Mouse (Mus musculus) lung, embryonic 14.5 days (tissue): ENCODE data around the gene Msi2. TPM values are rescaled to one million over a fixed set of nuclear protein-coding genes. Genes with fewer than 3 reads are reported as not detected.
A peak's percentile ranks its signal among the peaks of the same experiment; 100 is the strongest.

Source experiments
- ATAC-seq: fragments of 200-750 bp; cut with Nextera tagmentation; 2 replicates; pipeline ENCODE4 v1.8.0; 2017; ENCODE audit warnings: mild to moderate bottlenecking, moderate TSS enrichment, moderate library complexity; ENCODE audit not compliant: insufficient read depth
- DNase-seq: peaks from one replicate; pipeline ENCODE4 v3.0.0-alpha.2; 2015
- H3K27ac ChIP-seq: fragments of 300-500 bp; sonication (generic); 2 replicates; pipeline ENCODE4 v1.5.1; 2014; ENCODE audit warnings: low read depth, mild to moderate bottlenecking, moderate library complexity
- H3K27me3 ChIP-seq: fragments of 300-500 bp; sonication (generic); 2 replicates; pipeline ENCODE4 v1.6.1; 2014; ENCODE audit warnings: low read length, control low read depth; ENCODE audit not compliant: insufficient read depth
- H3K36me3 ChIP-seq: fragments of 300-500 bp; sonication (generic); 2 replicates; pipeline ENCODE4 v1.6.1; 2014; ENCODE audit warnings: control low read depth; ENCODE audit not compliant: insufficient read depth
- H3K4me1 ChIP-seq: fragments of 300-500 bp; sonication (generic); 2 replicates; pipeline ENCODE4 v1.6.1; 2014; ENCODE audit warnings: antibody characterized with exemption, control low read depth; ENCODE audit not compliant: insufficient read depth
- H3K4me2 ChIP-seq: fragments of 300-500 bp; sonication (generic); 2 replicates; pipeline ENCODE4 v1.6.1; 2014; ENCODE audit warnings: mild to moderate bottlenecking
- H3K4me3 ChIP-seq: fragments of 300-500 bp; sonication (generic); 2 replicates; pipeline ENCODE4 v1.5.1; 2014; ENCODE audit warnings: low read depth, low read length
- H3K9ac ChIP-seq: fragments of 300-500 bp; sonication (generic); 2 replicates; pipeline ENCODE4 v1.6.1; 2014
- H3K9me3 ChIP-seq: fragments of 300-500 bp; sonication (generic); 2 replicates; pipeline ENCODE4 v1.6.1; 2016; ENCODE audit warnings: low read depth, low read length, control low read depth
- CTCF ChIP-seq: IDR thresholded peaks from 2 replicates; pipeline ENCODE4 v1.5.1; 2016; ENCODE audit warnings: antibody characterized with exemption, low read depth
- WGBS: fragments of 180-500 bp; shearing (Covaris S2); extraction: QIAGEN DNeasy Blood & Tissue Kit; methylation state at CpG from one replicate; pipeline ENCODE4 v1.1.7; 2014; 5-methylcytosine and 5-hydroxymethylcytosine counted together
- polyA plus RNA-seq: library from polyadenylated mRNA; unstranded; fragments of >200 nt; fragmentation: Nextera tagmentation; extraction: Ambion mirVana; gene quantifications from 2 replicates; pipeline ENCODE4 v1.2.1, GENCODE M21; 2014

The Msi2 gene
- polyA plus RNA-seq, 1 experiment from 2014 or later, result 12.7 TPM

DNA sequence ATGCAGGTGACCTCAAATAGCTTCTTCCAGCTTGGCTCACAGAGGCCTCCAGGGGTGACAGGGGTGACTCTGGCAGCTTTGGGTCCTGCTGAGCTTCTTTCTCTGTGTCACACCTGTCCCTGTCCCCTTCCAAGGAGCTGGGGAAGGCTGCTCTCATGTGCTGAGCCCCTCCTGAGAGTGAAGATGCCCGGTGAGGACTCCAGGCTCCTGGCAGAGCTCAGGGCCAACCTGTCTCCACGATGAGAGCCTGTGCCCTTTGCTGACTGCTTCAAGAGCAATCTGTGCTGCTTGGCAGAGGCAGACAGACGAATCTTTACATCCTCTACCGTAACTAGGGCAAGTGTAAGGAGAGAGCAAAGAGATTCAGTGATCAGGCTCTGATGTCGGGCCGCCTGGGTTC lies 407.5 kb downstream of the Msi2 start:
- H3K9ac ChIP-seq, result no peak overlapping the region
- no peak overlapping the region for H3K27ac ChIP-seq
- no peak overlapping the region for H3K4me2 ChIP-seq
- peaks cover 8% of the 10 kb centered on the region; the same call in 1 of the 2 replicates for H3K4me1 ChIP-seq
- H3K27me3 ChIP-seq, result no peaks in the 10 kb centered on the region
- DNase-seq (no peak), ATAC-seq (no peak)
- TF ChIP-seq CTCF, result no peak
- H3K9me3 ChIP-seq, result no peaks in the 10 kb centered on the region
- 74% methylated on average over 6 of the region's 6 CpGs for WGBS
- H3K4me3 ChIP-seq, result no peak overlapping the region
- H3K36me3 ChIP-seq, result no peaks in the 10 kb centered on the region

DNA sequence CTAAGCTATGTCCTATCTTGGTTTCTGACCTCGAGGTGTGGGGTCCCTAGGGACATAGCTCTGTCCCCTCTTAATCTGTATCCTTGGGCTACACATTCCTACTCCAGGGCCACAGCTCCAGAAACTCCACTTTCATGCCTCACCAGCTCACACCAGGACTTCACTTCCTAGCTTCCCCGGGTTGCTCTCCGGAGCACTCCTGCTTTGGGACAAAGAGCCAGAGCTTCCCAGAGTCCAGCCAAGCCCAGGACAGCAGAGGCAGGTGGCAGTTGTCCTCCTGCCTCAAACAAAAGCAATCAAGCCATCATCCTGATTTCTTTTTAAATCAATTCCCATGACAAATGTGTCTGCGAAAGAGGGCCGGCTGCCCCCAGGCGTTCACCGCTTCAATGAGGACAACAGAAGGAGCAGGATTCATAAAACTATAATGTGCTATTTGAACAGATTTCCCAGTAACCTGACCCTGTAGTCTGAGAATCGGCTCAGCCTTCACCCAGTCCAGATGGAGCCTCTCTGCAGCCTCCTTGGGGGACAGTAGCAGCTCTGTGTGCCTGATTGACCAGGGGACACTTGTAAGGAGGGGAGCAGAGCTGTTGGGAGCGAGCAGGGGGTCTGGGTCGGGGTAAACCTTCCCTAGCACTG lies 409.1 kb downstream of the Msi2 start:
- no peak for TF ChIP-seq CTCF
- DNase-seq (no peak), ATAC-seq (no peak)

DNA sequence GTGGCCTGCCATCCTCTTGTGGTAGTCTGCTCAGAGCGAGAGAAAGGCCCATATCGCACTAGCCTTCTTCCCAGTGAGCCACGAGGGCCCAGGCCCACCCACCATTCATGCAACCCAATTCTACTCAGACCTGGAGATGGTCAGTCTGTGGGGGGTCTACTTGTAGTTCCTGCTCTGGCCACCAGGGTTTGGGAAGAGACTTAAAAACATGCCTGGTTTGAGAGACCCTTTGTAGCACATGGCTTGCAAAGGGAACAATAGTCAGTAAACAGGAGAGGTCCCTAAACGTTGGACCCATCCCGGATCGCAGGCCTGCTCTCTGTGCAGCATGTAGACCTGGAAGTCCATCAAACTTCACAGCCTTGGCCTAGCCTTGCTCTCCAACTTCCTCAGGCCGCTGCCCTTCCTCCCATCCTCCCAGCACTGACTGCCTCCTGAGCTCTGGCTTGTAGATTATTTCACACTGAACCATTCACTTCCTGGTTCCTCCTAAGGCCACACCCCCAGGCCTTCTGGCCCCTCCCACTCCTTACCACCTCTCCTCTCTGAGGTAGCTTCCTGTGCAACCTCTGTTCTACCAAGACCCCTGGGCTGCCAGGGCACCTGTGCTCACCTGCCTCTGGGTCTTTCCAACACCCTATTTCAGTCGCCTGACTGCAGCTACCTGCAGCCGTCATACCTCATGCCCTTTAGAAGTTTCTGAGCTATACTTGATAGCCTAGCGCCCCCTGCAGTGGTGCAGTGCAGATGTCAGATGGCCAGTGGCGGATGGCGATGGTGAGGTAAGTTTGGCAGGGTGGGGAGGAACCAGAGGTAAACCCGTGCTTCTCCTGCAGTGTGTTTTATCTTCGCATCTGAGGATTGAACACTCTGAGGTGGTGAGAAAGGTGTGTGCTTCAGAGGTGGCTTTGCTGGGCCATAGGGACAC lies 410.4 kb downstream of the Msi2 start:
- no peak overlapping the region; the same call in 1 of the 2 replicates for H3K27ac ChIP-seq
- no peaks in the 10 kb centered on the region for H3K9me3 ChIP-seq
- no peak for DNase-seq
- H3K27me3 ChIP-seq, result no peaks in the 10 kb centered on the region
- peak; percentile 49 for TF ChIP-seq CTCF
- H3K4me2 ChIP-seq, result no peak overlapping the region
- H3K4me3 ChIP-seq, result no peak overlapping the region
- no peak overlapping the region for H3K9ac ChIP-seq
- 79% methylated on average over 14 of the region's 14 CpGs for WGBS
- ATAC-seq, result no peak
- no peaks in the 10 kb centered on the region for H3K4me1 ChIP-seq
- no peaks in the 10 kb centered on the region for H3K36me3 ChIP-seq

More for the DNA sequence above, 409.1 kb downstream of the Msi2 start:
- H3K4me1 ChIP-seq, result 0 out of 2 replicates have a peak, but pooled peaks cover 3% of the 10 kb centered on the region
- no peaks in the 10 kb centered on the region for H3K36me3 ChIP-seq
- H3K9me3 ChIP-seq, result no peaks in the 10 kb centered on the region
- H3K4me3 ChIP-seq, result no peak overlapping the region
- no peak overlapping the region for H3K27ac ChIP-seq
- H3K27me3 ChIP-seq, result no peaks in the 10 kb centered on the region
- 55% methylated on average over 10 of the region's 10 CpGs for WGBS
- no peak overlapping the region for H3K9ac ChIP-seq
- no peak overlapping the region for H3K4me2 ChIP-seq

DNA sequence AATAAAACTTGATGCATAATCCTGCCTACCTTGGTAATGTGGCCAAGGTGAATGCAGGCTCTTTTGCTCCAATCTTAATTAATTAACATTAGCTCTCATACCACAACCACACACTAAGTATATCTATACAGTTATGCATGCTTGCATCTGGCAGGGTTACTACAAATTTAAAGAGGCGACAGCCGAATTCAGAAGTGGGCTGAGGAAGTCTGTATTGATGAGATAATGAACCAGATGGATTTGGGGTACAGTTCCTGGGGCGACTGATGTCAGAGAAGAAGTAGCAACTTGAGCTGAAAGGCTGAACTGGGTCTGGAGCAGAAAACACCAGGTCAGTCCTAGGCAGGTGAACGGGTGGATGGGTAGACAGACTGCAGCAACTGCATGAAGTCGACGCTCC lies 412.6 kb downstream of the Msi2 start:
- no peak overlapping the region for H3K4me2 ChIP-seq
- no peak overlapping the region for H3K4me3 ChIP-seq
- no peak for ATAC-seq
- H3K27ac ChIP-seq, result no peak overlapping the region
- no peaks in the 10 kb centered on the region for H3K9me3 ChIP-seq
- 86% methylated on average over 6 of the region's 6 CpGs for WGBS
- no peaks in the 10 kb centered on the region for H3K4me1 ChIP-seq
- TF ChIP-seq CTCF, result no peak
- DNase-seq, result no peak
- H3K27me3 ChIP-seq, result no peaks in the 10 kb centered on the region
- H3K36me3 ChIP-seq, result no peaks in the 10 kb centered on the region
- no peak overlapping the region for H3K9ac ChIP-seq

DNA sequence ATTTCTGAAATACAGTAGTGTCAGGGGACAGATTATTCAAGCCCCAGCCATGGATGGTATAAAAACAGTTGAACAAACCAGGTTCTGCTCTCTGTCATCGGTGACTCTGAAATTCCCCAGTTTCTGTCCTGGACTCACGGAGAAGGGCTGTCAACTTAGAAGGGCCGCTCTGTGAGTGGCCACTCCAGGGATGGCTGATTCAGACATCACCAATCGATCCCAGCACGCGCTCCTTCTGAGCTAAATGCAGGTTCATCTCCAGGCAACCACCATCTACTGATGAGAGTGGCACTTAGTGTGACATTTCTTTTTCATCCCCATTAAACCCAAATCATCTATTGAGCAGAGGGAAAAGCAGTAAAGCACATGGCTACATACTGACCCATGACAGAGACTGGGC lies 416.7 kb downstream of the Msi2 start:
- no peaks in the 10 kb centered on the region for H3K36me3 ChIP-seq
- no peak overlapping the region for H3K4me3 ChIP-seq
- H3K9me3 ChIP-seq, result no peaks in the 10 kb centered on the region
- no peak overlapping the region for H3K27ac ChIP-seq
- H3K4me2 ChIP-seq, result peak overlapping the region; percentile 23; the same call in 1 of the 2 replicates
- TF ChIP-seq CTCF, result no peak
- no peak overlapping the region for H3K9ac ChIP-seq
- no peaks in the 10 kb centered on the region for H3K27me3 ChIP-seq
- ATAC-seq (no peak), DNase-seq (peak; percentile 66)
- 49% methylated on average over 6 of the region's 6 CpGs for WGBS
- H3K4me1 ChIP-seq, result no peaks in the 10 kb centered on the region

DNA sequence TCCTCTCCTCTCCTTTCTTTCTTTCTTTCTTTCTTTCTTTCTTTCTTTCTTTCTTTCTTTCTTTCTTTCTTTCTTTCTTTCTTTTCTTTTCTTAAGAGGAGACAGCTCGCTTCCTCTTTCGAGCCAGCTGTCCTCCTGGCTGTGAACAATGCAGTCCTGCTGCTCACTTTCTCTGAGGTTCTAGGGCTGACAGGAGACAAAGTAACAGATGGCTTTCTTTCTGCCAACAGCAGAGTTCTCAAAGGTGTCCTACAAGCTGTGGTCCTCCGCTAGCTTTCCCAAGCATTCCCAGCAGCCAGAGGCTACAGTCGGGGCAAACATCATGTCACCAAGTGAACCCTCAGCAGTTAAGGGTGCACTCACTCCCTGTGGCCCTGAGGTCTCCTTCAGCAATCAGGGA lies 419.0 kb downstream of the Msi2 start:
- H3K4me1 ChIP-seq, result no peaks in the 10 kb centered on the region
- H3K27ac ChIP-seq, result no peak overlapping the region
- no peak overlapping the region for H3K4me2 ChIP-seq
- 54% methylated on average over 4 of the region's 4 CpGs for WGBS
- H3K9ac ChIP-seq, result no peak overlapping the region
- no peak for ATAC-seq
- DNase-seq, result no peak
- H3K4me3 ChIP-seq, result no peak overlapping the region
- peaks cover 6% of the 10 kb centered on the region; the same call in 1 of the 2 replicates for H3K27me3 ChIP-seq
- no peak for TF ChIP-seq CTCF
- H3K9me3 ChIP-seq, result no peaks in the 10 kb centered on the region
- H3K36me3 ChIP-seq, result no peaks in the 10 kb centered on the region

DNA sequence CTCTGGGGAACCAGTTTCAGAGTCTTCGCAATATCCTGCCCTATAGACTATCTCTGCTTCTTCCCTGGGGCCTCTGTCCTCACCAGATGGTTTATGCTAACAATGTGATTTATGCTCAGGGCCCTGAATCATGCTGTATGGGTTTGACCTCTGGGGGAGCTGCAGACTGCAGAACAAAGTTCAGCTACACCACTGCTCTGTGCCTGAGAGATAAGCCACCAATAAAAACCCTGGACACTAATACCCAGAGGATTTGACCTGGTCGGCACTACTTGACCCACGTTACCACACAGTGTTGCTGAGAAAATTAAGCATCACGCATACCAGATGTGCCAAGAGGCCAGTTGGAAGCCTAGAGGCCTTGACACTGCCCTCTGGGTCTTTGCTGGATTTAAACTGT lies 420.8 kb downstream of the Msi2 start:
- peak; percentile 70 for DNase-seq
- no peaks in the 10 kb centered on the region for H3K36me3 ChIP-seq
- H3K27ac ChIP-seq, result no peak overlapping the region
- H3K4me3 ChIP-seq, result no peak overlapping the region
- peak; percentile 54 for TF ChIP-seq CTCF
- WGBS, result 59% methylated on average over 4 of the region's 4 CpGs
- no peak overlapping the region for H3K9ac ChIP-seq
- no peaks in the 10 kb centered on the region for H3K4me1 ChIP-seq
- peaks cover 19% of the 10 kb centered on the region; the same call in 1 of the 2 replicates for H3K27me3 ChIP-seq
- peak; percentile 40; the same call in 1 of the 2 replicates for ATAC-seq
- no peak overlapping the region for H3K4me2 ChIP-seq
- no peaks in the 10 kb centered on the region for H3K9me3 ChIP-seq
